Mouse (Mus musculus): Measurements from ENCODE around the gene Ggcx. TPM values are rescaled to one million over a fixed set of nuclear protein-coding genes. Genes with fewer than 3 reads are reported as not detected.
"Not testable (repeated sequence)": the region's sequence is repeated elsewhere in the genome, so short reads cannot be mapped to it uniquely, and the experiment has no call there.

Gene Ggcx
- polyA plus RNA-seq, 1 experiment from 2014 or later: 42.6 TPM

GRCm38 (mm10) chr6:72466171-72466570, 52.1 kb downstream of the Ggcx start:
- ATAC-seq (ENCODE audit: insufficient number of reproducible peaks, low FRiP score, low TSS enrichment, low read depth): no peak
- H3K27ac ChIP-seq (replicated peaks): no peak overlapping the region

GRCm38 (mm10) chr6:72473264-72474041, 59.3 kb downstream of the Ggcx start:
- no peak overlapping the region for H3K4me2 ChIP-seq (replicated peaks)
- H3K4me3 ChIP-seq (replicated peaks): no peak overlapping the region
- no peaks in the 10 kb centered on the region for H3K27me3 ChIP-seq
- no peak overlapping the region for H3K9ac ChIP-seq
- no peaks in the 10 kb centered on the region for H3K9me3 ChIP-seq (replicated peaks)
- ATAC-seq (ENCODE audit: insufficient number of reproducible peaks, low FRiP score, low TSS enrichment, low read depth): peak; percentile 79
- H3K27ac ChIP-seq (replicated peaks): peak overlapping the region; percentile 53
- H3K36me3 ChIP-seq: no peaks in the 10 kb centered on the region
- peaks cover 11% of the 10 kb centered on the region for H3K4me1 ChIP-seq
- 45% methylated on average over 14 of the region's 14 CpGs for WGBS

More at GRCm38 (mm10) chr6:72466171-72466570, 52.1 kb downstream of the Ggcx start:
- Histone ChIP-seq H3K4me3 (replicated peaks) (no peak overlapping the region), H3K27me3 (no peaks in the 10 kb centered on the region), H3K9ac (no peak overlapping the region), H3K4me1 (no peaks in the 10 kb centered on the region), H3K4me2 (replicated peaks) (no peak overlapping the region), H3K9me3 (replicated peaks) (no peaks in the 10 kb centered on the region), H3K36me3 (no peaks in the 10 kb centered on the region)
- 57% methylated on average over 4 of the region's 4 CpGs for WGBS

- Histone ChIP-seq H3K4me3 (replicated peaks) (no peak overlapping the region), H3K27me3 (no peaks in the 10 kb centered on the region), H3K27ac (replicated peaks) (no peak overlapping the region), H3K9ac (no peak overlapping the region), H3K36me3 (no peaks in the 10 kb centered on the region), H3K9me3 (replicated peaks) (no peaks in the 10 kb centered on the region), H3K4me1 (peaks cover 11% of the 10 kb centered on the region), H3K4me2 (replicated peaks) (no peak overlapping the region)
- 69% methylated on average over 4 of the region's 4 CpGs for WGBS
- no peak for ATAC-seq (ENCODE audit: insufficient number of reproducible peaks, low FRiP score, low TSS enrichment, low read depth)
Measured at GRCm38 (mm10) chr6:72475221-72475985, 61.3 kb downstream of the Ggcx start.

GRCm38 (mm10) chr6:72476836-72477235, 62.7 kb downstream of the Ggcx start:
- H3K9ac ChIP-seq: no peak overlapping the region
- no peak for ATAC-seq (ENCODE audit: insufficient number of reproducible peaks, low FRiP score, low TSS enrichment, low read depth)
- no peak overlapping the region for H3K4me3 ChIP-seq (replicated peaks)
- H3K4me1 ChIP-seq: peaks cover 11% of the 10 kb centered on the region
- WGBS: 90% methylated on average over 5 of the region's 5 CpGs
- H3K4me2 ChIP-seq (replicated peaks): no peak overlapping the region
- no peak overlapping the region for H3K27ac ChIP-seq (replicated peaks)
- H3K9me3 ChIP-seq (replicated peaks): no peaks in the 10 kb centered on the region
- H3K36me3 ChIP-seq: no peaks in the 10 kb centered on the region
- H3K27me3 ChIP-seq: no peaks in the 10 kb centered on the region

- H3K9ac ChIP-seq: no peak overlapping the region
- 82% methylated on average over 3 of the region's 3 CpGs for WGBS
- no peak for ATAC-seq (ENCODE audit: insufficient number of reproducible peaks, low FRiP score, low TSS enrichment, low read depth)
Measured at GRCm38 (mm10) chr6:72477621-72478020, 63.5 kb downstream of the Ggcx start.

GRCm38 (mm10) chr6:72478691-72479090, 64.6 kb downstream of the Ggcx start:
- not testable (repeated sequence) for H3K9me3 ChIP-seq (replicated peaks); H3K9ac ChIP-seq; ATAC-seq (ENCODE audit: insufficient number of reproducible peaks, low FRiP score, low TSS enrichment, low read depth); H3K4me2 ChIP-seq (replicated peaks); H3K4me1 ChIP-seq; H3K4me3 ChIP-seq (replicated peaks); H3K27ac ChIP-seq (replicated peaks); H3K36me3 ChIP-seq; H3K27me3 ChIP-seq
- WGBS: 75% methylated on average over 3 of the region's 3 CpGs

More at GRCm38 (mm10) chr6:72477621-72478020, 63.5 kb downstream of the Ggcx start:
- H3K4me1 ChIP-seq: peaks cover 11% of the 10 kb centered on the region
- no peak overlapping the region for H3K27ac ChIP-seq (replicated peaks)
- no peak overlapping the region for H3K4me3 ChIP-seq (replicated peaks)
- no peak overlapping the region for H3K4me2 ChIP-seq (replicated peaks)
- no peaks in the 10 kb centered on the region for H3K36me3 ChIP-seq
- no peaks in the 10 kb centered on the region for H3K27me3 ChIP-seq
- no peaks in the 10 kb centered on the region for H3K9me3 ChIP-seq (replicated peaks)

- Histone ChIP-seq H3K27ac (replicated peaks) (no peak overlapping the region), H3K27me3 (no peaks in the 10 kb centered on the region), H3K4me3 (replicated peaks) (no peak overlapping the region), H3K9me3 (replicated peaks) (no peaks in the 10 kb centered on the region), H3K4me2 (replicated peaks) (no peak overlapping the region), H3K4me1 (no peaks in the 10 kb centered on the region; the same call in 1 of the 2 replicates), H3K9ac (no peak overlapping the region), H3K36me3 (no peaks in the 10 kb centered on the region)
- WGBS: 88% methylated on average over 12 of the region's 12 CpGs
- no peak for ATAC-seq (ENCODE audit: insufficient number of reproducible peaks, low FRiP score, low TSS enrichment, low read depth)
Measured at GRCm38 (mm10) chr6:72479645-72480421, 65.7 kb downstream of the Ggcx start.

GRCm38 (mm10) chr6:72480422-72480702, 66.3 kb downstream of the Ggcx start:
- Histone ChIP-seq H3K27ac (replicated peaks) (no peak overlapping the region), H3K9me3 (replicated peaks) (no peaks in the 10 kb centered on the region), H3K4me3 (replicated peaks) (no peak overlapping the region), H3K4me1 (no peaks in the 10 kb centered on the region; the same call in 1 of the 2 replicates), H3K36me3 (no peaks in the 10 kb centered on the region), H3K27me3 (no peaks in the 10 kb centered on the region), H3K9ac (no peak overlapping the region), H3K4me2 (replicated peaks) (no peak overlapping the region)
- 90% methylated on average over 2 of the region's 2 CpGs for whole genome bisulfite sequencing
- ATAC-seq (ENCODE audit: insufficient number of reproducible peaks, low FRiP score, low TSS enrichment, low read depth): no peak

Other genes with a start within 250 kb of the Ggcx start
- 18.0 and 18.4 TPM in 2 replicates for gene Atoh8, start 178.7 kb upstream of the Ggcx start, polyA plus RNA-seq (2015; fragmentation: Nextera tagmentation; extraction: Ambion mirVana)
- not detected in 2 replicates for gene Sftpb, start 109.7 kb upstream of the Ggcx start, polyA plus RNA-seq (2015; fragmentation: Nextera tagmentation; extraction: Ambion mirVana)
- gene Usp39, start 69.1 kb upstream of the Ggcx start, polyA plus RNA-seq (2015; fragmentation: Nextera tagmentation; extraction: Ambion mirVana): 39.4 and 39.5 TPM in 2 replicates
- 33.0 and 36.0 TPM in 2 replicates for gene 0610030E20Rik, start 67.0 kb upstream of the Ggcx start, polyA plus RNA-seq (2015; fragmentation: Nextera tagmentation; extraction: Ambion mirVana)
- gene Tmem150a, start 58.9 kb upstream of the Ggcx start, polyA plus RNA-seq (2015; fragmentation: Nextera tagmentation; extraction: Ambion mirVana): 14.7 and 15.2 TPM in 2 replicates
- 106 and 120 TPM in 2 replicates for gene Rnf181, start 47.4 kb upstream of the Ggcx start, polyA plus RNA-seq (2015; fragmentation: Nextera tagmentation; extraction: Ambion mirVana)
- gene Vamp5, start 33.8 kb upstream of the Ggcx start, polyA plus RNA-seq (2015; fragmentation: Nextera tagmentation; extraction: Ambion mirVana): 27.9 and 29.0 TPM in 2 replicates
- gene Vamp8, start 23.6 kb upstream of the Ggcx start, polyA plus RNA-seq (2015; fragmentation: Nextera tagmentation; extraction: Ambion mirVana): 177 and 183 TPM in 2 replicates
- 294 and 307 TPM in 2 replicates for gene Mat2a, start 25.2 kb downstream of the Ggcx start, polyA plus RNA-seq (2015; fragmentation: Nextera tagmentation; extraction: Ambion mirVana)
- gene Sh2d6, start 107.4 kb downstream of the Ggcx start, polyA plus RNA-seq (2015; fragmentation: Nextera tagmentation; extraction: Ambion mirVana): 0.18 and 0.49 TPM in 2 replicates
- gene Capg, start 130.1 kb downstream of the Ggcx start, polyA plus RNA-seq (2015; fragmentation: Nextera tagmentation; extraction: Ambion mirVana): 122 and 132 TPM in 2 replicates
- gene Elmod3, start 184.1 kb downstream of the Ggcx start, polyA plus RNA-seq (2015; fragmentation: Nextera tagmentation; extraction: Ambion mirVana): 18.8 and 23.9 TPM in 2 replicates
- 18.1 and 18.7 TPM in 2 replicates for gene Retsat, start 184.2 kb downstream of the Ggcx start, polyA plus RNA-seq (2015; fragmentation: Nextera tagmentation; extraction: Ambion mirVana)
- 26.9 and 27.3 TPM in 2 replicates for gene Tgoln1, start 202.7 kb downstream of the Ggcx start, polyA plus RNA-seq (2015; fragmentation: Nextera tagmentation; extraction: Ambion mirVana)